Mouse (Mus musculus): ENCODE data around the gene Prss33. TPM values are rescaled to one million over a fixed set of nuclear protein-coding genes. Genes with fewer than 3 reads are reported as not detected.

Gene Prss33
- total RNA-seq, 2 experiments from 2014 or later, result not detected

GRCm38 (mm10) chr17:23829064-23829619 lies 6.7 kb downstream of the Prss33 start, which contains the start of gene Elob:
Elob (minus strand) TSS chr17:23829136.
- ATAC-seq (replicated peaks; ENCODE audit: low FRiP score, poor library complexity, severe bottlenecking), result peak; percentile 90

DNA sequence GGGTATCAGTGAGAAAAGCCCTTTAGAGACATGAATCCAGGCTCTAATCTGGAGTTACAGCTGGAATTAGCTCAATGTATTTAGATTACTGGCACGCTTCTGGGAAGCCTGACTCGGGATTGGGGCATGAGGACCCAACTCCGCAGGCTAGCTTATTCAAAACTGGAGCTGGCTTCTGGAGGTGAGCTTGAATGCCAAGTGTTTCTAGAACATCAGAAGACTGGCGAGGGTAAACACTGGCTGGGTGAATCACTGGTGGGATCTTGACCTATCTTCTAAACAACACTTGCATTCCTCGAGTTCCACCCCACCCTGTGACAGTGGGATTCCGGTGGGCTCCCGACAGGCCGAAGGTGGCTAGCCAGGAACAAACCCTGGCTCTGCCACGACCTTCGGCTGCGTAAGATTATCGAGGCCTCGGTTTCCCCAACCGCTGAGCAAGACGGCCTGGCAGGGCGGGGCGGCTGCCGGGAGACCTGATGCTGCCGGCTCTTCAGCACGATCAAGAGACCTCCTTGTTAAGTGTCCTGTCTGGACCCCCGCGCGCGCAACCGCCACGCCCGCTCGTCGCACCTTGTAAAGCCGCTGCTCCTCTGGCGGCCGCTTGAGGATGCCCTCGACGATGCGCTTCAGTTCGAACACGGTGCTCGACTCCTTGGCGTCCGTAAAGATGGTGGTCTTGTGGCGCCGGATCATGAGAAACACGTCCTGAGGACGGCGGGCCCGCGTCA lies 7.4 kb downstream of the Prss33 start:
- peak; percentile 73 for ATAC-seq (replicated peaks; ENCODE audit: low FRiP score, poor library complexity, severe bottlenecking)

GRCm38 (mm10) chr17:23825591-23825990 lies 10.3 kb downstream of the Prss33 start:
- no peak for ATAC-seq (replicated peaks; ENCODE audit: low FRiP score, poor library complexity, severe bottlenecking)

- no peak for ATAC-seq (replicated peaks; ENCODE audit: low FRiP score, poor library complexity, severe bottlenecking)
Observed at GRCm38 (mm10) chr17:23823614-23824013, 12.2 kb downstream of the Prss33 start.

DNA sequence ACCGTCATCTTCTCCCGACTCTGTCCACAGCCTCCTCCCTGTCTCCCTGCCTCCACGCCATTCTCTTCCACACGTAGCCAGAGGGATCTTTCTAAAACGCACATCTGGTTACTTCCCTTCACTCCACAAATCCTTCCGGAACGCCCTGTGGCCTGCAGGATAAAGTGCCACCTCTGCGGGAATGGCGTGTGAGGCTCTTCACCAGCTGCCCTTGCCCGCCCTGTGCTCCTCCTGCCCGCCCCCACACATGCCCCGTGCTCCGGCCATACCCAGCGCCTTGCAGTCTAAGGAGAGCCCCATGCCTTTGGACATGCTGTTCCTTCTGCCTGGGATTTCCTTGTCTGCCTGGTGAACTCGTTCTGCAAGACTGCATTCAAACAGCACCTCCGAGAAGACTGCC lies 12.8 kb downstream of the Prss33 start:
- no peak for ATAC-seq (replicated peaks; ENCODE audit: low FRiP score, poor library complexity, severe bottlenecking)

GRCm38 (mm10) chr17:23822094-23822493 lies 13.8 kb downstream of the Prss33 start:
- no peak for ATAC-seq (replicated peaks; ENCODE audit: low FRiP score, poor library complexity, severe bottlenecking)

DNA sequence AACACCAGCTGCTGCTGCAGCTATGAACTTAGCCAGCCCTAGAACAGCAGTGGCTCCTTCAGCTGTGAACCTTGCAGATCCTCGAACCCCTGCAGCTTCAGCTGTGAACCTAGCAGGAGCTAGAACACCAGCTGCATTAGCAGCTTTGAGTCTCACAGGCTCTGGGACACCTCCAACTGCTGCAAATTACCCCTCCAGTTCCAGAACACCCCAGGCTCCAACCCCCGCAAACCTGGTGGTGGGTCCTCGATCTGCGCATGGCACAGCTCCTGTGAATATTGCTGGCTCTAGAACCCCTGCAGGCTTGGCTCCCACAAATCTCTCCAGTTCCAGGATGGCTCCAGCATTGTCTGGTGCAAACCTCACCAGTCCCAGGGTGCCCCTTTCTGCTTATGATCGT lies 15.1 kb downstream of the Prss33 start:
- ATAC-seq (replicated peaks; ENCODE audit: low FRiP score, poor library complexity, severe bottlenecking), result no peak

DNA sequence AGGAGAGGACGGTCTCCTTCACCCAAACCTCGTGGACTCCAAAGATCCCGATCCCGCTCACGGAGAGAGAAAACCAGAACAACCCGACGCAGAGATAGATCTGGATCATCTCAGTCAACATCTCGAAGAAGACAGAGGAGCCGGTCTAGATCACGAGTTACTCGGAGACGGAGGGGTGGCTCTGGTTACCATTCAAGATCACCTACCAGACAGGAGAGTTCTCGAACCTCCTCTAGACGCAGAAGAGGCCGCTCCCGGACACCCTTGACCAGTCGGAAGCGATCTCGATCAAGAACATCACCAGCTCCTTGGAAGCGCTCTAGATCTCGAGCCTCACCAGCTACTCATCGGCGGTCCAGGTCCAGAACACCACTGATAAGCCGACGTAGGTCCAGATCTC lies 16.6 kb downstream of the Prss33 start:
- ATAC-seq (replicated peaks; ENCODE audit: low FRiP score, poor library complexity, severe bottlenecking), result no peak

- no peak for ATAC-seq (replicated peaks; ENCODE audit: low FRiP score, poor library complexity, severe bottlenecking)
Observed at GRCm38 (mm10) chr17:23818579-23818978, 17.3 kb downstream of the Prss33 start.

DNA sequence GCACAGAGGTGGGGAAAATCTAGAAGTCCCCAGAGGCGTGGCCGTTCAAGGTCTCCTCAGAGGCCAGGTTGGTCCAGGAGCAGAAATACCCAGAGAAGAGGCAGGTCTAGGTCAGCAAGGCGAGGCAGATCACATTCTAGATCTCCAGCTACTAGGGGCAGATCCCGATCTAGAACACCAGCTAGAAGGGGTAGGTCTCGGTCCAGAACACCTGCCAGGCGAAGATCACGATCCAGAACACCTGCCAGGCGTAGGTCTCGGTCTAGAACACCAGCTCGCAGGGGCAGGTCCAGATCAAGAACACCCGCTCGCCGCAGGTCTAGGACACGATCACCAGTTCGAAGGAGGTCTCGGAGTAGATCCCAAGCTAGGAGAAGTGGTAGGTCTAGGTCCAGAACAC lies 20.2 kb downstream of the Prss33 start:
- no peak for ATAC-seq (replicated peaks; ENCODE audit: low FRiP score, poor library complexity, severe bottlenecking)

- ATAC-seq (replicated peaks; ENCODE audit: low FRiP score, poor library complexity, severe bottlenecking), result no peak
Observed at GRCm38 (mm10) chr17:23807918-23808317, 27.9 kb downstream of the Prss33 start.

DNA sequence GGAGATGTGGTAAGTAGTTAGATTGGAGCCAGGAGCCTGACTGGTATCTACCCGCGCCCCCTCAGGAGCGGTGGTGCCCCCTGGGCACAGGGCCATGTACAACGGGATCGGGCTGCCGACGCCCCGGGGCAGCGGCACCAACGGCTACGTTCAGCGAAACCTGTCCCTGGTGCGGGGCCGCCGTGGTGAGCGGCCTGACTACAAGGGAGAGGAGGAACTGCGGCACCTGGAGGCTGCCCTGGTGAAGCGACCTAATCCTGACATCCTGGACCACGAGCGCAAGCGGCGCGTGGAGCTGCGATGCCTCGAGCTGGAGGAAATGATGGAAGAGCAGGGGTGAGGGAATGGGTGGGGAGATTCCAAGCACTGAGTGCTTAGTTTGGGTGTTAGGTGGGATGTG lies 29.0 kb downstream of the Prss33 start:
- ATAC-seq (replicated peaks; ENCODE audit: low FRiP score, poor library complexity, severe bottlenecking), result no peak

- ATAC-seq (replicated peaks; ENCODE audit: low FRiP score, poor library complexity, severe bottlenecking), result no peak
Observed at GRCm38 (mm10) chr17:23804426-23805085, 31.3 kb downstream of the Prss33 start.

DNA sequence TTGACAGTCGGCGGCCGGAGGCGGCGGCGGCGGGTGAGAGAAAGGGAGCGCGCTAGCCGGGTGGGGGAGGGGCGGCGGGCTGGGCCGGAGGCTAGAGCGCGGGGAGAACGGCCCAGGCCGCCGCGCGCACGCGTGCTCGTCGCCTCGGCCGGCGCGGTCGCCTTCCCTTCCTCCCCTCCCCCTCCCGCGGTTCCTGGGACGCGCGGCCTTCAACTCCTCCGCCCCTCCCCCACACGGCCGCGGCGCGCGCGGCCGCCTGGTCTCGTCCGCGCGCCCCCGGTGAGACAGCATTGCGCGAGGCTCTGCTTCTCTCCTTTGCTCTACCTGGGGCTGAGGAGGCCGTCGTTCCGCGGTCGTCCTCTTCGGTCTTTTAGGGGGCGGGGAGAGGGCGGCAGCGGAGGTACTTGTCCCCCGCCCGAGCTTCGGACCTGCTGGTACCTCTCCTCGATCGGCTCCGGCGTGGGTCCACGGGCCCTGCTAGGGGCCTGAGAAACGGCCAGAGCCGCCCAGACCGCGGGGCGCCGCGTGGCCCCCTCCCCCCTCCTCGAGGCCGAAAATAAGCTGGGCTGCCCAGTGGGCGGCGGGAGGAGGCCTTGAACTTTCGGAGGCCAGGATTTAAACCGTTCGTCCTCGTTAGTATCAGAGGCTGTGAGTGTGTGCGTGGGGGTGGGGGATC lies 32.4 kb downstream of the Prss33 start:
- ATAC-seq (replicated peaks; ENCODE audit: low FRiP score, poor library complexity, severe bottlenecking), result peak; percentile 27

DNA sequence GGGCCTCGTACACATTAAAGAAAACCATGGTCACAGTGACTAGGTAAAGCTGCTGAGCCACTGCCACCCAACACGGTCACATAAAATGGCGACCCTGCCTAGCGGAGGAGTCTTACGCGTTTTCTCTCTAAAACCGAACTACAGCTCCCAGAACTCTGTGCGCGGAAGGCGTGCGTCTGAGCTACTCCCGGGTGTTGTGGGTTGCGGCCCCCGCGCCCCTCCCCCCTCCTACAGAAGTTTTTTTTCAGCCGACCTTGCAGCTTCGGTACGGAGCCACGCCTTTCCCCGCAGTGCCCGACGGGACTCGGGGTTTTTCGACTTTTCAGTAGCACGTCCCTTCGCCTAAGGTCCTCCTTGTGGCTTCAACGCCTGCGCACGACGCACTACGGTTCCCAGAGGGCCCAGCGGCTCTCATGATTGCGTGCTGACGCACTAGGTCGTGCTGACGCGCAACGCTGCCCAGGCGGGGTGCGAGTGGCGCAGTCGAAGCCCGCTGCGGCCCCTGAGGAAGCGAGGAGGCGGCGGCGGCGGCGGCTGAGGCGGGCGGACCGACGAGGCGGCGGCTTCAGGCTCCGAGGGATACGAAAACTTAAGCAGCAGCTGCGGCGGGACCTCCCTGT lies 33.0 kb downstream of the Prss33 start:
- peak; percentile 94 for ATAC-seq (replicated peaks; ENCODE audit: low FRiP score, poor library complexity, severe bottlenecking)

- ATAC-seq (replicated peaks; ENCODE audit: low FRiP score, poor library complexity, severe bottlenecking), result no peak
Observed at GRCm38 (mm10) chr17:23801627-23802026, 34.2 kb downstream of the Prss33 start.

DNA sequence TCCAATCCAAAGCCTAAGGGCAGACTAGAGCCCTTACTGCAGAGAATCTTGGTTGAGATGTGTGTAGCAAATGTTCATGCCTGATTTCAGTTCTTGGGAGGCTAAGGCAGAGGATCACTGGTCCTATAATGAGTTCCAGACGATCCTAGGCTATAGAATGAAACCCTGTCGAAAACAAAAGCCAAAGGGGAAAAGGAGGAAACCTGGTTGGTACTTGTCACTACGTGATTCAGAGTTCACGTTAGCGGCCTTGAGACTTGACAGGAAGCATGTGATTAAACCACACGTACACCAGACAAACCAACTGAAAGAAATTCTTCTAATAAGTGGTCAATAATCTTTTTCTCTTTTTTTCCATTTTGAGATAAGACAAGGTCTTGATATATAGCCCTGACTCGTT lies 38.5 kb downstream of the Prss33 start:
- ATAC-seq (replicated peaks; ENCODE audit: low FRiP score, poor library complexity, severe bottlenecking), result no peak

DNA sequence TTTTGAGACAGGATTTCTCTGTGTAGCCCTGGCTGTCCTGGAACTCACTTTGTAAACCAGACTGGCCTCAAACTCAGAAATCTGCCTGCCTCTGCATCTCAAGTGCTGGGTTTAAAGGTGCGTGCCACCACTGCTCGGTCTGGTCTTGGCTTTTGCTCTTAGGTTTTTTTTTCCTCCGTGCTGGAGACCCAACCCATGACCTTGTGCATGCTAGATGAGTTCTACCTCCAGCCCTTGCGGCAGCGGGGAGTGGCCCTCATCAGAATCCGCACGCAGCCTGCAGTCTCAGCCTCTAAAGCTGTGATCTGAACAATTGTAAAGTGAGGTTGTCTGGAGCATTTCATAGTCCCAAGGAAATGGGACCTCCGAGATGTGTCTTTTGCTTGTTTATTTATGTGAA lies 40.5 kb downstream of the Prss33 start:
- no peak for ATAC-seq (replicated peaks; ENCODE audit: low FRiP score, poor library complexity, severe bottlenecking)

DNA sequence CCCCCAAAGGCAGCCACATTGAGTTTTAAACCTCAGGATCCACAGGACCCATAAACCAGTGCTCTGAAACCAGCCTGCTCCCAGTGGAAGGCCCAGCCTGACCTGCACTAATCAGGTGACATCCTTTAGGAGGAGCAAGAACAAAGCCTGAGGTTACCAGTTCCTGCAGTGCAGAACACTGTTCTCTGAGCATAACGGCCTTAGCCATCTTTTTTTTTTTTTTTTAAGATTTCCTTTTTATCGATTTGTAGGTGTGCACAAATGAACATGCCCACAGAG lies 44.8 kb downstream of the Prss33 start:
- peak; percentile 19; the same call in 1 of the 2 replicates for ATAC-seq (replicated peaks; ENCODE audit: low FRiP score, poor library complexity, severe bottlenecking)

DNA sequence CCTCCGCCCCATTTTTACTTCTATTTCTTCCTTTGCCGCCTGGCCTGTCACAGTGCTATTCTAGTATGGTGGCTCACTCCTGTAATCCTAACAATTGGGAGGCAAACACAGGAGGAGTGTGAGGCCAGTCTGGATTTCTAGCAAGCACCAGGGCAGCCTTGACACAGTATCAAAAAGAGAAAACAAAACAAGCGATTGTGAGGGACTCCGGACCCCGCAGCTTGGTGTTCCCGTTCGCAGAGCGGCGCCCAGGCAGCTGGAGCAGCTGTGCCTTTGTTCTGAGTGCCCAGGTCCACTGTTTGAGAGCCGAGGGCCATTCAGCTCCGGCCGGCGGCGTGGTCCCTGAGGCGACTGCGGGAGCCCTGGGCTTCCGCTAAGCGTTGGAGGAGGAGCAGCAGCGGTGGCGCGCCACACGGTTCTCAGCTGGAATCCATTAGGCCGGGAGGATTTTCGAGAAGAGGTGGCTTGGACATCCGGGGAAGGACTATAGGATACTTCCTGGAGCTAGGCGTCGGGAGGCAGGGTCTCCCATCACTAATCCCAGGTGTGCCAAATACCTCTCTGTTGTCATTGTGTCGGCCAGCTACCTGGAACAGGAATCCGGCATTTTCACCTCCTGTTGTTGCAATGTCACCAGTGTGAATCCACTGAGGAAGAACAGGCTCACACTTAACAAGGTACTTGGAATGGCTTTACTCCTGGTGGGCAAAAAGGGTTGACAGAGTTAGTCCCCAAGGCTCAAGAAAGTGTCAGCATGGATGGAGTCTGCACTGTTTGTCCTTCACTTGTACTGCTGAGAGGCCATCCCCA lies 45.4 kb downstream of the Prss33 start, which contains the start of gene Srrm2:
TSS of gene Srrm2 (plus strand) at position 264 of the 810 bp plus-strand sequence.
- peak; percentile 80 for ATAC-seq (replicated peaks; ENCODE audit: low FRiP score, poor library complexity, severe bottlenecking)
